Mouse (Mus musculus) CD4-positive helper T cell, adult 2 months (primary cell): Measurements from ENCODE around the gene Sestd1.

ENCODE experiments used
- DNase-seq: peaks from one replicate; pipeline ENCODE4 v3.0.0-alpha.2; 2012; ENCODE audit warnings: low read depth, missing footprints, low spot score

Sestd1 gene

GRCm38 (mm10) chr2:77138879-77139278 is 141.5 kb downstream of the Sestd1 start:
- DNase-seq: no peak

DNA sequence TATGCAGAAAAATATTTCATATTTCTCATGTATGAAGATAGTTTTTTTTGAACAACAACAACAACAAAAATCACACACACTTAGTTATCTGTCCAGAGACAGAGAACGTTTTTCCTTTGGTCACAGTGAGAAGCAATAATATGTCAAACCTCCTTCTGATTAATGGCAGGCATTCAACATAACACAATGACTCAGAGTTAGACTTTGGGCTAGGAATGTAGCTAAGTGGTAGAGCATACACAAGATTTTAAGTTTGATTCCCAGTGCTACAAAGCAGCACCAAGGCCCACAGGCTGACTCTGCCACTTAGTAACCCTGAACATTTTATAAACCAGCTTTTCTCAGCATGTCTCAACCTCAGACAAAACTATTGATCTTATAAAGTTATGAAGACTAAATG is 145.5 kb downstream of the Sestd1 start:
- DNase-seq: no peak

- no peak for DNase-seq
These were observed 147.0 kb downstream of the Sestd1 start for GRCm38 (mm10) chr2:77133407-77133806.
